Mouse (Mus musculus) layer of hippocampus, adult 9-10 months (tissue): ENCODE data around the gene Akt2.
A peak's percentile ranks its signal among the peaks of the same experiment; 100 is the strongest.
"Not testable (repeated sequence)": the region's sequence is repeated elsewhere in the genome, so short reads cannot be mapped to it uniquely, and the experiment has no call there.

Experiments used
- DNase-seq: peaks from one replicate; pipeline ENCODE4 v3.0.0; 2022; ENCODE audit warnings: low spot score

The Akt2 gene

GRCm38 (mm10) chr7:27613751-27614499 is 22.6 kb downstream of the Akt2 start:
- DNase-seq, result no peak

- DNase-seq, result no peak
Observed at GRCm38 (mm10) chr7:27621028-27621427, 29.7 kb downstream of the Akt2 start.

GRCm38 (mm10) chr7:27622234-27622633 is 30.9 kb downstream of the Akt2 start:
- DNase-seq, result no peak

- no peak for DNase-seq
Observed at GRCm38 (mm10) chr7:27624967-27625366, 33.6 kb downstream of the Akt2 start.

- no peak for DNase-seq
Observed at GRCm38 (mm10) chr7:27627707-27628106, 36.4 kb downstream of the Akt2 start.

GRCm38 (mm10) chr7:27628190-27628589 is 36.8 kb downstream of the Akt2 start:
- DNase-seq, result no peak

- not testable (repeated sequence) for DNase-seq
Observed at GRCm38 (mm10) chr7:27628816-27629215, 37.5 kb downstream of the Akt2 start.

GRCm38 (mm10) chr7:27631439-27631838 is 40.1 kb downstream of the Akt2 start:
- DNase-seq, result no peak

- DNase-seq, result no peak
Observed at GRCm38 (mm10) chr7:27633166-27633565, 41.8 kb downstream of the Akt2 start.

GRCm38 (mm10) chr7:27634691-27635090 is 43.3 kb downstream of the Akt2 start:
- DNase-seq, result no peak

- DNase-seq, result not testable (repeated sequence)
Observed at GRCm38 (mm10) chr7:27635094-27635493, 43.7 kb downstream of the Akt2 start.

- DNase-seq, result no peak
Observed at GRCm38 (mm10) chr7:27644471-27644870, 53.1 kb downstream of the Akt2 start.

GRCm38 (mm10) chr7:27646516-27646915 is 55.2 kb downstream of the Akt2 start:
- DNase-seq, result no peak

GRCm38 (mm10) chr7:27647281-27648002 is 56.1 kb downstream of the Akt2 start:
- DNase-seq, result no peak

- DNase-seq, result no peak
Observed at GRCm38 (mm10) chr7:27649723-27650122, 58.4 kb downstream of the Akt2 start.

- DNase-seq, result peak; percentile 42
Observed at GRCm38 (mm10) chr7:27650949-27651348, 59.6 kb downstream of the Akt2 start.

- DNase-seq, result peak; percentile 15
Observed at GRCm38 (mm10) chr7:27653681-27654437, 62.5 kb downstream of the Akt2 start, which contains the start of gene Ttc9b. Ttc9b (plus strand) TSS chr7:27653915.

- DNase-seq, result peak; percentile 56
Observed at GRCm38 (mm10) chr7:27654607-27655276, 63.4 kb downstream of the Akt2 start.

GRCm38 (mm10) chr7:27655545-27655944 is 64.2 kb downstream of the Akt2 start:
- DNase-seq, result no peak

- no peak for DNase-seq
Observed at GRCm38 (mm10) chr7:27656600-27656999, 65.2 kb downstream of the Akt2 start.

- no peak for DNase-seq
Observed at GRCm38 (mm10) chr7:27657824-27658395, 66.6 kb downstream of the Akt2 start.
